ENCODE assay signal across 8 mouse cellular contexts in the genomic region with DNA sequence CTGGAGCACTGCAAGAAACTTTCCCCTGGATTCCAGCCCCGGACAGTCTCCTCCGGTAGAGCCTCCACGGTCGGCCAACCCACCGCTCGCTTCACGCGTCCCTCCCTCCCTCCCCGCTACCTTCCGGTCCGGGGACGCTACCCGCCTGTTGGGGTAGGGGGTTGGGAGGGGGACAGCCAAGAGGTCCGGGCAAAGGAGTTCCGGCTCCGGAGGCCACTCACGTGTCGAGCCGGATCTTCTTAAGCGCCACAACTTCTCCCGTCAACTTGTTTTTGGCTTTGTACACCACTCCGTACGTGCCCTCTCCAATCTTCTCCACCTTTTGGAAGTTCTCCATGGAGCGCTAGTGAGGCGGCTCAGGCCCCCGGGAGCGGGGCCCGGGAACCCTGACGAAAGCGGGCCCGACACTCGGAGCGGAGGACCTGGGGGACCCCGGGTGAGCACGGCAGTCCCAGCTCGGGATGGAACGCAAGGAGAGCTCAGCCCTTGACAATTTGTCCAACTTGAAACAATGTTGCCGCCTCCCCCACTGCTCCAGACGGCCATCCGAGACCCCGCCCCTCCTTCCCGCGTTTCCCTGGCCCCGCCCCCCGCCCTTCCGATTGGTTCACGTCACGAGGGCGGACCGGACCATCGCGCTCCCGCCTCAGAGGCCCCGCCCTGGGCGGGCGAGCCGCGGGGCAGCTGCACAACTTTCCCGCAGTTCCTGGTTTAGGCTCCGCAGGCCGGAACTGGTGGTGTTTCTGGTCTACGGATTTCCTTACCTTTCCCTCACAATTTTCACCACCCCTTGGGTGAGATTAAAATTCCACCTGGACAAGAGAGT. TPM values are rescaled to one million over a fixed set of nuclear protein-coding genes. Genes with fewer than 3 reads are reported as not detected.
DNase-seq lines count a peak whose midpoint lies in the region; ATAC-seq lines count a peak whose summit lies in the region.

TSS of gene Cdk2 (minus strand) at position 541 of the 826 bp plus-strand sequence.

- ATAC-seq in common myeloid progenitor, adult 5-6 weeks (replicated peaks; ENCODE audit: low read depth, poor library complexity, severe bottlenecking), result peak; percentile 87
- peak; percentile 88 for ATAC-seq in megakaryocyte progenitor cell, adult 5-6 weeks (replicated peaks; ENCODE audit: poor library complexity)

- DNase-seq in ZHBTc4 (ENCODE audit: low read depth, low spot score), result peak; percentile 97
- DNase-seq in gastrocnemius, adult 8-10 months (ENCODE audit: low spot score in 2 of 2), result peak; percentile 86 to 91
- DNase-seq in hindlimb bud, embryonic 11.5 days (ENCODE audit: extremely low spot score, low read depth, low spot score), result peak; percentile 67
- peak; percentile 59 to 75 for DNase-seq in left cerebral cortex, adult 8-10 months (ENCODE audit: low spot score in 2 of 2)
- peak; percentile 83 for DNase-seq in right cerebral cortex, postnatal 14 days
- peak; percentile 92 to 94 for DNase-seq in urinary bladder, postnatal 36 days (ENCODE audit: low spot score in 2 of 2)

RNA-seq across cellular contexts. Expression of gene Cdk2, which starts in this region (rescaled TPM):
- total RNA-seq in common myeloid progenitor, adult 5-6 weeks (2017), result 50.2 and 69.2 TPM in 2 replicates
- 1 to 10 TPM; 2.5 to 3.4 (median 2.6) TPM for total RNA-seq in gastrocnemius, adult 8-10 months (2022)
- 1 to 10 TPM; 2.5 to 5.9 (median 3.8) TPM for total RNA-seq in left cerebral cortex, adult 8-10 months (2022)
- total RNA-seq in megakaryocyte progenitor cell, adult 5-6 weeks (2015), result 83.1 and 98.3 TPM in 2 replicates
- 65.8 and 68.0 TPM in 2 replicates for total RNA-seq in megakaryocyte progenitor cell, adult 5-6 weeks (2017)

Comparison
In these comparisons a context has a peak if more than half of its experiments do, and no peak if none do; other contexts are left out.
1. Peak in every context shown above with its lines: DNase-seq and ATAC-seq.